ENCODE assay signal across 11 mouse cellular contexts in the genomic region with DNA sequence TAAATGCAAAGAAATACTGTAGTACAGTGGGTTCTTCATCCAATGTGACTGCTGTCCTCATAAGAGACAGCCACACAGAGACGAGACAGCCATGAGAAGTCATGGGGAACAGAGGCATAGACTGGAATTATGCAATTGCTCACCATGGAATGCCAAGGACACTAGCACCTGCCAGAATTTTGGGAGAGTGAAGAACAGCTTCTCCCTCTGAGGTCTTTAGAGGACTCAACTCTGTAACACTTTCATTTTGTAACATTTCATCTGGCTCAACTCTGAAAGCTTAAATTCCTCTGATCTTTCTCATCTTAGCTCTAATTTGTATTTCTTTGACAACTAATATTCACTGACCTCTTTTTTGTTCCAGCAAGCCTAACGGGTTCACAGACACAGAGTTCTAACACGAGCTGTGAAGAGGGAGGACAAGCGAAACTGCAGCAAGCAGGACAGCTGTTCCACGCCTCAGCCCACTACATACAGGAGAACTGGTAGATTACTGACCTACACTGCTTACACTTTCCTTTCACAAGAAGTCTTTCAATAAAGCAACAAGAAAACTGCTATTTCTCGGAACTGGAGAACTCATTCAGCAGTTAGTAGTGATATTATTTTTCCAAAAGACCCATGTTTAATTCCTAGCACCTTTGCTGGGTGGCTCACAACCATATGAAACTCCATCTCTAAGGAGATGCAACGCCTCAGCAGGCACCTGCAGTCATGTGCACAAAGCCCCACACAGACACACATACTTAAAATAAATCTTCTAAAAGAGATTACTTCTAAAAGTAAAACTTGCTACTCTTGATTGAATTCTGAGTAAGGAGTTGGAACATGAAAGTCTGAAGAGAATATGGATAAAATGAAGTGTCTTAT. TPM values are rescaled to one million over a fixed set of nuclear protein-coding genes. Genes with fewer than 3 reads are reported as not detected.
DNase-seq lines count a peak whose midpoint lies in the region; ATAC-seq and TF ChIP-seq lines count a peak whose summit lies in the region.
"Had no signal": no experiment of that assay in that cellular context is flagged by ENCODE, and none has a peak within 500 bp of the region (broad histone marks: within the 10 kb centered on the region; RNA-seq: fewer than 3 reads in every experiment).

No protein-coding gene starts in this region.

- no peak overlapping the region for H3K9ac ChIP-seq in stomach, postnatal 0 days (ENCODE audit: low read length)

- peak overlapping the region; percentile 78 for H3K27ac ChIP-seq in brown adipose tissue, adult 24 weeks (replicated peaks; ENCODE audit: low read depth, low read length)
- no peak overlapping the region for H3K27ac ChIP-seq in stomach, postnatal 0 days (replicated peaks)
- H3K27ac ChIP-seq: macrophage had no signal

- H3K36me3 ChIP-seq in stomach, postnatal 0 days (ENCODE audit: control insufficient read depth, insufficient read depth, low read length): no peaks in the 10 kb centered on the region

- H3K4me1 ChIP-seq in brown adipose tissue, adult 24 weeks (ENCODE audit: control insufficient read depth, insufficient read depth, insufficient read length, low read length): no peaks in the 10 kb centered on the region
- H3K4me1 ChIP-seq in stomach, postnatal 0 days (replicated peaks; ENCODE audit: control insufficient read depth, insufficient read depth): no peaks in the 10 kb centered on the region

- no peaks in the 10 kb centered on the region for H3K9me3 ChIP-seq in stomach, postnatal 0 days (ENCODE audit: control insufficient read depth, low read length)

- intact Hi-C loops in gastrocnemius, postnatal 14 days (cut with DNase I; ENCODE audit: low total_unique reads): no loop called here

- peak; percentile 26 to 39 for DNase-seq in left cerebral cortex, adult 18-20 months (ENCODE audit: low spot score in 2 of 2)
- DNase-seq in left cerebral cortex, adult 11 months (ENCODE audit: low spot score): no peak
- peak; percentile 59 for DNase-seq in adipocyte (ENCODE audit: low spot score)
- DNase-seq in gastrocnemius, postnatal 14 days: peak; percentile 32
- no peak for DNase-seq in spleen, adult 12 weeks (ENCODE audit: low spot score)
- no peak for DNase-seq in layer of hippocampus, postnatal 25 days (ENCODE audit: extremely low spot score in 1 of 2, low spot score in 1 of 2)
- DNase-seq in stomach, postnatal 0 days (ENCODE audit: low spot score): no peak
- DNase-seq: right cerebral cortex, postnatal 14 days had no signal

- no peaks in the 10 kb centered on the region for H3K27me3 ChIP-seq in stomach, postnatal 0 days (ENCODE audit: control insufficient read depth, insufficient read depth, low read length)

- H3K4me2 ChIP-seq in stomach, postnatal 0 days (replicated peaks; ENCODE audit: low read depth): no peak overlapping the region

- peak overlapping the region; percentile 33 for H3K4me3 ChIP-seq in brown adipose tissue, adult 24 weeks (ENCODE audit: insufficient read depth, low read depth, low read length)
- no peak overlapping the region for H3K4me3 ChIP-seq in stomach, postnatal 0 days (ENCODE audit: low read depth, low read length)

- ATAC-seq in stomach, postnatal 0 days (ENCODE audit: low FRiP score, low TSS enrichment): no peak
- ATAC-seq: inflammation-experienced regulatory T-cells, adult 6 months had no signal

- no peak for TF ChIP-seq EP300 in stomach, postnatal 0 days (optimal IDR thresholded peaks at IDR 0.05)

- TF ChIP-seq CTCF in stomach, postnatal 0 days (IDR thresholded peaks at IDR 0.05; ENCODE audit: low read depth): no peak

- 83% methylated on average over 7 of the region's 7 CpGs for WGBS in stomach, postnatal 0 days

RNA-seq across cellular contexts. Expression of a gene that starts 49.7 kb away (rescaled TPM):
- 10 to 100 TPM; 54.3 to 58.3 TPM for total RNA-seq in left cerebral cortex, adult 18-20 months (2021)
- 3.6 and 5.3 TPM in 2 replicates for polyA plus RNA-seq in brown adipose tissue, adult 24 weeks (2012; ENCODE audit: insufficient read depth, insufficient read length, missing spikeins)
- 1 to 10 TPM; 3.9 to 4.6 TPM for total RNA-seq in gastrocnemius, postnatal 14 days (2021)
- 10 to 100 TPM; 54.6 to 65.8 TPM for total RNA-seq in layer of hippocampus, postnatal 25 days (2021)
- 2.6 and 3.3 TPM in 2 replicates for polyA plus RNA-seq in stomach, postnatal 0 days (2015; fragmentation: Nextera tagmentation; extraction: Ambion mirVana)

Comparison
In these comparisons a context has a peak if more than half of its experiments do, and no peak if none do; other contexts are left out.
1. DNase-seq: peak in left cerebral cortex, adult 18-20 months (2 of 2), adipocyte (single experiment) and gastrocnemius, postnatal 14 days (single experiment); none in left cerebral cortex, adult 11 months (single experiment), spleen, adult 12 weeks (single experiment), layer of hippocampus, postnatal 25 days (0 of 2) and stomach, postnatal 0 days (single experiment).
2. RNA of a gene that starts 49.7 kb away (total RNA-seq): 54.6 to 65.8 TPM in layer of hippocampus, postnatal 25 days and 54.3 to 58.3 TPM in left cerebral cortex, adult 18-20 months; 3.9 to 4.6 TPM in gastrocnemius, postnatal 14 days; every median in the first group is over 4 times any median in the second.